Mouse (Mus musculus): Measurements from ENCODE around the gene Ly75.

DNA sequence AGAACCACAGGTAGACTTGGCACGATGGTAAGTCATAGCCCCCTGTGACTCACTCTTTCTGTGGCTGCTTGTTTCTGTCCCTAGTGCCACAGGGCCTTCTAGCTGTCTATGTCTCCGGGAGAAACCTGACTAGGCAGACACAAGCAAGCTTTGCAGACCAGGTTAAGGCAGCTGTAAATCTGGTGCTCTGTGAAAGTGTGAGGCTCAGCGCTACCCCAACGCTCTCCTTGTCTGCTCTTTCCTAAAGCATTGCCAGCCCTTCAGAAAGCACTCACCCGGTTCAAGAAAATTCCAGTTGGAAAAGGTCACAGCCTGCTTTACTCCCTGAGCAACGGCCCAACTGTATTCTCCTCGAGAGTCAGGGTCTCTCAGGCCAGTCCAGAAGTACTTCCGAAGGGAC, 31.3 kb downstream of the Ly75 start:
- no peak for TF ChIP-seq CTCF (IDR thresholded peaks at IDR 0.05; ENCODE audit: low read depth, low read length)
- TF ChIP-seq POLR2A (IDR thresholded peaks at IDR 0.05; ENCODE audit: borderline replicate concordance, low read depth, low read length) = no peak
